Comparison of ENCODE assay signal across 37 mouse cellular contexts in genomic region chr11:109866537-109867160, GRCm38 (mm10). TPM values are rescaled to one million over a fixed set of nuclear protein-coding genes. Genes with fewer than 3 reads are reported as not detected.
DNase-seq lines count a peak whose midpoint lies in the region; ATAC-seq and TF ChIP-seq lines count a peak whose summit lies in the region.
"Had no signal": no experiment of that assay in that cellular context is flagged by ENCODE, and none has a peak within 500 bp of the region (broad histone marks: within the 10 kb centered on the region; RNA-seq: fewer than 3 reads in every experiment).

No protein-coding gene starts in this region.

- TF ChIP-seq EP300 in heart, adult 2 months (IDR thresholded peaks at IDR 0.05; ENCODE audit: insufficient read depth, low read depth, low read length), result no peak

- WGBS in heart, adult 2 months, result 56% methylated on average over 11 of the region's 11 CpGs
- 71% methylated on average over 11 of the region's 11 CpGs for WGBS in kidney, postnatal 0 days
- WGBS in kidney, adult 2 months, result 73% methylated on average over 11 of the region's 11 CpGs
- 84% methylated on average over 11 of the region's 11 CpGs for WGBS in midbrain, postnatal 0 days
- 83% methylated on average over 11 of the region's 11 CpGs for WGBS in midbrain, embryonic 13.5 days

- TF ChIP-seq POLR2A in heart, adult 2 months (IDR thresholded peaks at IDR 0.05; ENCODE audit: insufficient read depth, low read depth, low read length), result no peak
- TF ChIP-seq POLR2A in kidney, adult 2 months (IDR thresholded peaks at IDR 0.05; ENCODE audit: low read depth, low read length), result no peak

- H3K79me2 ChIP-seq in heart, adult 2 months (replicated peaks; ENCODE audit: control insufficient read depth, insufficient read depth, low read length), result no peaks in the 10 kb centered on the region

- no peak for DNase-seq in heart, adult 2 months
- DNase-seq in heart, postnatal 36 days, result no peak
- no peak for DNase-seq in kidney, postnatal 0 days (ENCODE audit: low spot score)
- DNase-seq in kidney, adult 2 months, result no peak
- DNase-seq in midbrain, postnatal 0 days (ENCODE audit: low spot score), result no peak
- no peak for DNase-seq in spleen, postnatal 4 days (ENCODE audit: low spot score in 2 of 2)
- DNase-seq: adrenal gland, postnatal 10 days; B cell, adult 2 months; cerebellum, adult 8-10 months; cerebellum, postnatal 25 days; kidney, adult 18-20 months; kidney, postnatal 4 days; layer of hippocampus, adult 9-11 months; liver, embryonic 13.5 days; lung, adult 2 months; midbrain, embryonic 14.5 days; retina, postnatal 1 day; right cerebral cortex, postnatal 25 days; thymus, adult 18-20 months; thymus, postnatal 25 days had no signal

- ATAC-seq in kidney, postnatal 0 days (replicated peaks; ENCODE audit: low FRiP score, low read depth), result no peak
- no peak for ATAC-seq in midbrain, postnatal 0 days (ENCODE audit: low FRiP score)
- no peak for ATAC-seq in midbrain, embryonic 13.5 days
- ATAC-seq: forebrain, embryonic 13.5 days had no signal

- no peaks in the 10 kb centered on the region for H3K4me1 ChIP-seq in heart, adult 2 months (ENCODE audit: control insufficient read depth, insufficient read depth, low read length)
- H3K4me1 ChIP-seq in kidney, postnatal 0 days (replicated peaks; ENCODE audit: insufficient read depth, low read length), result no peaks in the 10 kb centered on the region
- H3K4me1 ChIP-seq in kidney, adult 2 months (ENCODE audit: control insufficient read depth, insufficient read depth, low read length), result no peaks in the 10 kb centered on the region
- no peaks in the 10 kb centered on the region for H3K4me1 ChIP-seq in midbrain, postnatal 0 days (ENCODE audit: insufficient read depth, low read length)
- H3K4me1 ChIP-seq in midbrain, embryonic 13.5 days (replicated peaks), result no peaks in the 10 kb centered on the region
- H3K4me1 ChIP-seq: embryonic facial prominence, embryonic 10.5 days; embryonic facial prominence, embryonic 15.5 days; forebrain, embryonic 13.5 days; heart, embryonic 13.5 days; hindbrain, embryonic 12.5 days; limb, embryonic 15.5 days; liver, embryonic 13.5 days; neural tube, embryonic 15.5 days had no signal

- H3K4me3 ChIP-seq in heart, adult 2 months, result no peak overlapping the region
- no peak overlapping the region for H3K4me3 ChIP-seq in kidney, postnatal 0 days (replicated peaks; ENCODE audit: low read depth, low read length)
- no peak overlapping the region for H3K4me3 ChIP-seq in kidney, adult 2 months (ENCODE audit: insufficient read depth, low read depth, low read length)
- no peak overlapping the region for H3K4me3 ChIP-seq in midbrain, postnatal 0 days (ENCODE audit: low read depth, low read length)
- H3K4me3 ChIP-seq in midbrain, embryonic 13.5 days (replicated peaks), result no peak overlapping the region
- H3K4me3 ChIP-seq: embryonic facial prominence, embryonic 10.5 days; embryonic facial prominence, embryonic 15.5 days; forebrain, embryonic 13.5 days; heart, embryonic 13.5 days; hindbrain, embryonic 12.5 days; limb, embryonic 10.5 days; limb, embryonic 15.5 days; liver, embryonic 13.5 days; neural tube, embryonic 15.5 days had no signal

- H3K27me3 ChIP-seq in heart, adult 2 months (ENCODE audit: control insufficient read depth, insufficient read depth, low read length), result no peaks in the 10 kb centered on the region; the same call in 1 of the 2 replicates
- H3K27me3 ChIP-seq in kidney, postnatal 0 days (ENCODE audit: insufficient read depth, low read length), result no peaks in the 10 kb centered on the region
- no peaks in the 10 kb centered on the region for H3K27me3 ChIP-seq in kidney, adult 2 months (replicated peaks; ENCODE audit: control insufficient read depth, insufficient read depth, low read length)
- H3K27me3 ChIP-seq in midbrain, postnatal 0 days (ENCODE audit: insufficient read depth, low read length), result no peaks in the 10 kb centered on the region
- no peaks in the 10 kb centered on the region for H3K27me3 ChIP-seq in midbrain, embryonic 13.5 days
- H3K27me3 ChIP-seq: embryonic facial prominence, embryonic 15.5 days; forebrain, embryonic 13.5 days; hindbrain, embryonic 12.5 days; limb, embryonic 15.5 days; liver, embryonic 13.5 days; neural tube, embryonic 15.5 days had no signal

- H3K27ac ChIP-seq in heart, adult 2 months, result no peak overlapping the region
- no peak overlapping the region for H3K27ac ChIP-seq in kidney, postnatal 0 days
- H3K27ac ChIP-seq in kidney, adult 2 months (ENCODE audit: insufficient read depth, low read depth, low read length), result no peak overlapping the region
- H3K27ac ChIP-seq in midbrain, postnatal 0 days (ENCODE audit: low read depth, low read length), result no peak overlapping the region
- no peak overlapping the region for H3K27ac ChIP-seq in midbrain, embryonic 13.5 days
- H3K27ac ChIP-seq: embryonic facial prominence, embryonic 10.5 days; embryonic facial prominence, embryonic 15.5 days; forebrain, embryonic 13.5 days; heart, embryonic 13.5 days; hindbrain, embryonic 12.5 days; limb, embryonic 10.5 days; limb, embryonic 15.5 days; liver, embryonic 13.5 days; macrophage; neural tube, embryonic 15.5 days had no signal

- no peak overlapping the region for H3K4me2 ChIP-seq in kidney, postnatal 0 days (ENCODE audit: low read length)
- H3K4me2 ChIP-seq in midbrain, postnatal 0 days (ENCODE audit: low read depth, low read length, poor library complexity, severe bottlenecking), result no peak overlapping the region
- no peak overlapping the region for H3K4me2 ChIP-seq in midbrain, embryonic 13.5 days (replicated peaks)
- H3K4me2 ChIP-seq: embryonic facial prominence, embryonic 15.5 days; forebrain, embryonic 13.5 days; heart, embryonic 13.5 days; hindbrain, embryonic 12.5 days; limb, embryonic 15.5 days; liver, embryonic 13.5 days; neural tube, embryonic 15.5 days had no signal

- intact Hi-C loops in heart, adult 2 months (cut with DNase I), result no loop called here
- intact Hi-C loops in heart, postnatal 36 days (cut with DNase I), result no loop called here

- H3K9me3 ChIP-seq in kidney, postnatal 0 days (replicated peaks; ENCODE audit: low read length), result no peaks in the 10 kb centered on the region
- H3K9me3 ChIP-seq in midbrain, postnatal 0 days (ENCODE audit: low read length), result peaks cover 3% of the 10 kb centered on the region; the same call in 1 of the 2 replicates
- H3K9me3 ChIP-seq in midbrain, embryonic 13.5 days, result no peaks in the 10 kb centered on the region
- H3K9me3 ChIP-seq: embryonic facial prominence, embryonic 10.5 days; embryonic facial prominence, embryonic 15.5 days; forebrain, embryonic 13.5 days; limb, embryonic 10.5 days; limb, embryonic 15.5 days; liver, embryonic 13.5 days; neural tube, embryonic 15.5 days had no signal

- peak; percentile 45 for TF ChIP-seq CTCF in heart, adult 2 months (IDR thresholded peaks at IDR 0.05)
- peak; percentile 22; the same call in 1 of the 2 replicates for TF ChIP-seq CTCF in kidney, postnatal 0 days (IDR thresholded peaks at IDR 0.05; ENCODE audit: low read depth)
- no peak for TF ChIP-seq CTCF in kidney, adult 2 months (conservative IDR thresholded peaks at IDR 0.05; ENCODE audit: insufficient read depth, insufficient read length, low read depth, low read length)
- TF ChIP-seq CTCF in midbrain, postnatal 0 days (IDR thresholded peaks at IDR 0.05), result peak; percentile 38

- H3K9ac ChIP-seq in heart, adult 2 months (ENCODE audit: low read depth, low read length), result no peak overlapping the region
- no peak overlapping the region for H3K9ac ChIP-seq in kidney, postnatal 0 days (ENCODE audit: low read depth, low read length)
- no peak overlapping the region for H3K9ac ChIP-seq in midbrain, postnatal 0 days (replicated peaks; ENCODE audit: low read length, poor library complexity, severe bottlenecking)
- H3K9ac ChIP-seq in midbrain, embryonic 13.5 days (replicated peaks), result no peak overlapping the region
- H3K9ac ChIP-seq: embryonic facial prominence, embryonic 15.5 days; forebrain, embryonic 13.5 days; heart, embryonic 13.5 days; hindbrain, embryonic 12.5 days; limb, embryonic 15.5 days; liver, embryonic 13.5 days; neural tube, embryonic 15.5 days had no signal

- no peaks in the 10 kb centered on the region for H3K36me3 ChIP-seq in heart, adult 2 months (ENCODE audit: control insufficient read depth, insufficient read depth, low read length)
- H3K36me3 ChIP-seq in kidney, postnatal 0 days (ENCODE audit: insufficient read depth, low read length), result no peaks in the 10 kb centered on the region
- no peaks in the 10 kb centered on the region for H3K36me3 ChIP-seq in kidney, adult 2 months (ENCODE audit: control insufficient read depth, insufficient read depth, low read length)
- H3K36me3 ChIP-seq in midbrain, postnatal 0 days (ENCODE audit: insufficient read depth, low read length), result no peaks in the 10 kb centered on the region
- H3K36me3 ChIP-seq in midbrain, embryonic 13.5 days, result no peaks in the 10 kb centered on the region
- H3K36me3 ChIP-seq: embryonic facial prominence, embryonic 10.5 days; embryonic facial prominence, embryonic 15.5 days; heart, embryonic 13.5 days; hindbrain, embryonic 12.5 days; limb, embryonic 10.5 days; limb, embryonic 15.5 days; liver, embryonic 13.5 days; neural tube, embryonic 15.5 days had no signal

RNA-seq across cellular contexts. Expression of gene 1700012B07Rik, which starts 38.8 kb away (rescaled TPM):
- not detected for total RNA-seq in heart, adult 2 months (2021)
- not detected in 2 replicates for polyA plus RNA-seq in heart, adult 2 months (2012; rRNA removed)
- not detected for total RNA-seq in heart, postnatal 36 days (2021)
- polyA plus RNA-seq in kidney, postnatal 0 days (2015; fragmentation: Nextera tagmentation; extraction: Ambion mirVana), result not detected in 2 replicates
- polyA plus RNA-seq in kidney, adult 2 months (2012; rRNA removed), result 0.07 TPM in 1 of 2 replicates, not detected in the other
- not detected in 2 replicates for total RNA-seq in midbrain, postnatal 0 days (2014; rRNA removed)
- polyA plus RNA-seq in midbrain, postnatal 0 days (2015; fragmentation: Nextera tagmentation; extraction: Ambion mirVana), result not detected in 2 replicates
- not detected in 2 replicates for polyA plus RNA-seq in midbrain, embryonic 13.5 days (2015; fragmentation: Nextera tagmentation; extraction: Ambion mirVana)
- total RNA-seq: adrenal gland, postnatal 10 days; ES-E14; gastrocnemius, adult 8-10 months; heart, postnatal 25 days; left cerebral cortex, postnatal 10 days; megakaryocyte-erythroid progenitor cell, adult 5-6 weeks had no signal
- polyA plus RNA-seq: embryonic facial prominence, embryonic 10.5 days; embryonic facial prominence, embryonic 15.5 days; forebrain, embryonic 13.5 days; heart, embryonic 13.5 days; hindbrain, embryonic 12.5 days; kidney, embryonic 16.5 days; limb, embryonic 10.5 days; limb, embryonic 15.5 days; liver, embryonic 13.5 days; macrophage; midbrain, embryonic 14.5 days; neural tube, embryonic 15.5 days; stomach, embryonic 16.5 days had no signal
